Mouse (Mus musculus) liver, adult 2 months (tissue): ENCODE results near the gene Lrpap1. TPM values are rescaled to one million over a fixed set of nuclear protein-coding genes. Genes with fewer than 3 reads are reported as not detected.

Experiments used
- DNase-seq: peaks from one replicate; pipeline ENCODE4 v3.0.0-alpha.2; 2011; ENCODE audit warnings: low read depth, low spot score; ENCODE audit errors: extremely low read depth
- H3K27ac ChIP-seq: fragments of 200-500 bp; replicated peaks from 2 replicates; pipeline ENCODE4 v1.5.1; 2012; ENCODE audit warnings: low read depth, mild to moderate bottlenecking, control low read depth, inconsistent platforms, low read length; ENCODE audit not compliant: insufficient read depth
- H3K27me3 ChIP-seq: fragments of 200-500 bp; 2 replicates; pipeline ENCODE4 v1.6.1; 2012; ENCODE audit warnings: mild to moderate bottlenecking, moderate library complexity, low read length, inconsistent platforms; ENCODE audit not compliant: control insufficient read depth, insufficient read depth
- H3K36me3 ChIP-seq: fragments of 200-500 bp; 2 replicates; pipeline ENCODE4 v1.6.1; 2012; ENCODE audit warnings: low read length, inconsistent platforms; ENCODE audit not compliant: control insufficient read depth, insufficient read depth
- H3K4me1 ChIP-seq: fragments of 200-500 bp; 2 replicates; pipeline ENCODE4 v1.6.1; 2011; ENCODE audit warnings: low read length; ENCODE audit not compliant: control insufficient read depth, insufficient read depth
- H3K4me3 ChIP-seq: fragments of 200-500 bp; 2 replicates; pipeline ENCODE4 v1.5.1; 2011; ENCODE audit warnings: low read depth, mild to moderate bottlenecking, control low read depth, low read length, moderate library complexity; ENCODE audit not compliant: insufficient read depth
- H3K79me2 ChIP-seq: fragments of 200-500 bp; 2 replicates; pipeline ENCODE4 v1.6.1; 2012; ENCODE audit warnings: inconsistent platforms, mild to moderate bottlenecking, low read length, moderate library complexity; ENCODE audit not compliant: control insufficient read depth, insufficient read depth
- H3K9ac ChIP-seq: fragments of 200-500 bp; 2 replicates; pipeline ENCODE4 v1.6.1; 2012; ENCODE audit warnings: low read depth, mild to moderate bottlenecking, control low read depth, inconsistent platforms, low read length
- CTCF ChIP-seq: fragments of 200-500 bp; IDR thresholded peaks from 2 replicates; pipeline ENCODE4 v1.5.1; 2011; ENCODE audit warnings: low read depth, low read length, control low read depth
- POLR2A ChIP-seq: fragments of 200-500 bp; IDR thresholded peaks from 2 replicates; pipeline ENCODE4 v1.6.1; 2011; ENCODE audit warnings: low read length, control low read depth; ENCODE audit not compliant: insufficient read depth; ENCODE audit errors: extremely low read depth
- WGBS: fragments of 180-500 bp; shearing (Covaris S2); methylation state at CpG from one replicate; pipeline ENCODE4 v1.1.7; 2018; 5-methylcytosine and 5-hydroxymethylcytosine counted together
- polyA plus RNA-seq: library from polyadenylated mRNA; depleted of rRNA; stranded (reverse); fragments of >200 nt; gene quantifications from 2 replicates; pipeline ENCODE4 v1.2.3, GENCODE M21; 2012
- total RNA-seq: library from RNA; depleted of rRNA; stranded (reverse); fragments of >200 nt; gene quantifications from 2 replicates; pipeline ENCODE4 v1.2.3, GENCODE M21; 2014

Gene Lrpap1
- total and polyA plus RNA-seq, 2 experiments: 22.7 to 39.1 TPM

DNA sequence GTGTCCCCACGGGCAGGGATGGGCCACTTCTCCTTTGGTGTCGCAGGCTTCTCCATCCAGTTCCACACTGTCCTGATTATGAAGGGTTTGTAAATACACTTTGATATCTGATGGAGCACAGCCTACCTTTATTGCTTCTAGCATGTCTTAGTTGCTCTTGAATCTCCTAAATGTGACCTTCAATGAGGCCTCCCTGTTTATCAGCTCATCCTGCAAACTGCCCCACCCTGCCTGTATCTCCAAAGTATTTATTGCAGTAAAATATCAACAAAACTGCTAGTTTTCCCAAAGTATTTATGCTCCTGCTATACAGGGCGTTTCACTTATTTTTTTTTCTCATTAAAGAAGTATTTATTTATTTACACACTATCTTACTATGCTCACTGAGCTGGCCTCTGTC, 10.4 kb upstream of the Lrpap1 start:
- no peaks in the 10 kb centered on the region; the same call in 1 of the 2 replicates for H3K27me3 ChIP-seq
- no peak for DNase-seq
- no peaks in the 10 kb centered on the region for H3K4me1 ChIP-seq
- no peaks in the 10 kb centered on the region for H3K79me2 ChIP-seq
- WGBS: 74% methylated on average over 3 of the region's 3 CpGs
- no peak overlapping the region for H3K27ac ChIP-seq
- no peak for TF ChIP-seq CTCF
- no peak for TF ChIP-seq POLR2A
- no peaks in the 10 kb centered on the region for H3K36me3 ChIP-seq
- H3K9ac ChIP-seq: no peak overlapping the region
- no peak overlapping the region for H3K4me3 ChIP-seq

DNA sequence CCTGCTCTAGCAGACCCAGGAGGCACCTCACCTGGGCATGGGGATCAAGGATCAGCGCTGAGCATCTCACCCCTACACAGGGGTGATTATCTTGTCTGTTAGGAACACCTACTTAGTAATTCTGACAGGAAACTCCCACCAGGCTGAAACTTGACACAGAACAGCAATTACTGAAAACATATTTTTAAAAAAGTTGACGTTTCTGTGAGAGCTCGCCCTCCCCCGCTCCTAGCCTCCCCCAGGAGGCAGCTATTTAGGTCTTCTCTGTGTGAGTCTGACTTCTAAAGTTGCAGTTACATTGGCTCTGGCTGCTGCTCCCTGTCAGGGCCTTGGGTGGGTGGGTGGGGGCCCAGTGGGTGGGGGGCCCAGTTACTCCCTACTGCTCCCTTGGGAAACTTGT, 6.9 kb upstream of the Lrpap1 start:
- Histone ChIP-seq H3K36me3 (no peaks in the 10 kb centered on the region), H3K79me2 (no peaks in the 10 kb centered on the region), H3K27me3 (no peaks in the 10 kb centered on the region), H3K4me3 (no peak overlapping the region), H3K9ac (no peak overlapping the region), H3K27ac (no peak overlapping the region), H3K4me1 (no peaks in the 10 kb centered on the region)
- no peak for DNase-seq
- 79% methylated on average over 4 of the region's 4 CpGs for WGBS
- TF ChIP-seq POLR2A (no peak), CTCF (no peak)

DNA sequence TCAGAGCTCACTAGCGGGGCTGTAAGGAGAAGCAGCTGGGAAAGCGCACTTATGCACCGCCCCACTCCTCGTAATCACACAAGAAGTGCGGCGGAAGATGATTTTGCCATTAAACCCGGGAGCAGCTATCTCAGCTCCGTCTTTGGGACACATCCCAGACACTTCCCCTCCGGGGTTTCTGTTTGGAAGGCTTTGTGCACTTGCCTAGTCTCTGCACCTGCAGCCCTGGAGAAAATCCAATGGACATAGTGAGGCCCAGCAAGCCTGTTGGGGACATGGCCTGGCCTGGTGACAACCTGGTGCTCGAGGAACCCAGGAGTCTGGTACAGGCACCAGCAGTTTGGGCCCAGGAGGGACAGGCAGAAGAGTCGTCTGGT, 344 bp upstream of the Lrpap1 start:
- DNase-seq: no peak
- 11% methylated on average over 11 of the region's 11 CpGs for WGBS
- H3K27me3 ChIP-seq: no peaks in the 10 kb centered on the region
- no peak overlapping the region for H3K27ac ChIP-seq
- H3K9ac ChIP-seq: peak overlapping the region; percentile 10; the same call in 1 of the 2 replicates
- peaks cover 10% of the 10 kb centered on the region for H3K79me2 ChIP-seq
- peaks cover 7% of the 10 kb centered on the region for H3K4me1 ChIP-seq
- H3K4me3 ChIP-seq: peak overlapping the region; percentile 87
- no peaks in the 10 kb centered on the region; the same call in 1 of the 2 replicates for H3K36me3 ChIP-seq
- TF ChIP-seq POLR2A (no peak), CTCF (no peak)

DNA sequence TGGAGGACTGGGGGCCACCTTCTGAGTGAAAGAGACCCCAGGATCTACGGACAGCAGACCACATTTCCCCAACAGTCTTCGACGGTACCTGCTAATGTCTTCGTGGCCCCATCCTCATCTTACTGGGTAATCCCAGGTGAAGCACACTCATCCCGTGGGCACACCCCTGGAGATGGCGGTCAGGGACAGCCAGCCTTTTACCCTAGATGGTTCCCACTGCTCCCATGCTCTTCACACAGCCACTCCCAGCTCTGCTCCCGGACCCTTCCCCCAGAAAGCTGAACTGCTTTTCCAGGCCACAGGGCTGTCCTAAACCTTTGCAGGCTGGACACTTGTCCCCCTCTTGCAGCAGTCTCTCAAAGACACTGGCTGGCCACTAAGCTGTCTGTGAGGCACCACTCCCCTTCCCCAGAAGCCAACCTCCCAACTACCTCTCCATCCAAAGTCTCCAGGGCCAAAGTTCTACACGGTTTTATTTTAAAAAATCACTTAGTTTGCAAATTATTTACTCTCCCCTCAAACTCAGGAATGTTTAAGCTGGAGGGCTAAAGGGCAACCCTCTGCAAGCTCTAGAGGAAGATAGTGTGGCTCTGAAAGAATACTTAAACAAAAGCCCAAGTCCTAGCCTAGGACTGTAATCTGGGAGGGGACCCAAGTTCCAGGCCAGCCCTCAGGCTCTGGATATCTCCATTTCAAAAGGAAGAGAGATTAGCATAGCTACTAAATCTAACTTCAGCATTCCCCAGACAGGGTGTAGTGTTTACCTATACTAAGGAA, 1.2 kb downstream of the Lrpap1 start:
- H3K79me2 ChIP-seq: peaks cover 10% of the 10 kb centered on the region

DNA sequence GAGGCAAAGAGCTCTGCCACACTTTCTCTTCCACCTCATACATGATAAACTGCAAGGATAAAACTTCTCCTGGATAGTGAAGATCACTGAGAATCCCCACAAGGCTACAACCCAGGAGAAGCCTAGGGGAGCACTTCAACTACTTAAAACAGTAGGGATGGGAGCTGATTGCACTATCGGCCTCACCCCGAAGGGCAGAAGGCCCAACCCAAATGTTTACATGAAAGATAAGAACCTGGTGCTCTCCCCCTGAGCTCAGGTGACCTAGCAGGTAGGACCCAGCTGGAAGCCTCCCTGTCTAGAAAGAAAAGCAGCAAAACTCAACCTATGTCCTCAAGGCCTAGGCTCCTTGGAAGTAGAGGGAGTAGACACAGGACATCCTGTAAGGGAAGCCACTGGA, 2.0 kb downstream of the Lrpap1 start:
- H3K4me1 ChIP-seq: peaks cover 7% of the 10 kb centered on the region
- DNase-seq: no peak
- H3K36me3 ChIP-seq: no peaks in the 10 kb centered on the region; the same call in 1 of the 2 replicates
- H3K27ac ChIP-seq: no peak overlapping the region
- H3K27me3 ChIP-seq: no peaks in the 10 kb centered on the region
- H3K79me2 ChIP-seq: peaks cover 10% of the 10 kb centered on the region
- no peak for TF ChIP-seq CTCF
- no peak for TF ChIP-seq POLR2A
- 46% methylated on average over 2 of the region's 2 CpGs for WGBS
- no peak overlapping the region for H3K9ac ChIP-seq
- H3K4me3 ChIP-seq: no peak overlapping the region

More for the DNA sequence above, 1.2 kb downstream of the Lrpap1 start:
- Histone ChIP-seq H3K4me3 (no peak overlapping the region), H3K27ac (no peak overlapping the region), H3K36me3 (no peaks in the 10 kb centered on the region; the same call in 1 of the 2 replicates), H3K9ac (no peak overlapping the region), H3K27me3 (no peaks in the 10 kb centered on the region), H3K4me1 (peaks cover 7% of the 10 kb centered on the region)
- TF ChIP-seq POLR2A: no peak
- no peak for TF ChIP-seq CTCF
- 59% methylated on average over 8 of the region's 8 CpGs for WGBS
- peak; percentile 14 for DNase-seq

DNA sequence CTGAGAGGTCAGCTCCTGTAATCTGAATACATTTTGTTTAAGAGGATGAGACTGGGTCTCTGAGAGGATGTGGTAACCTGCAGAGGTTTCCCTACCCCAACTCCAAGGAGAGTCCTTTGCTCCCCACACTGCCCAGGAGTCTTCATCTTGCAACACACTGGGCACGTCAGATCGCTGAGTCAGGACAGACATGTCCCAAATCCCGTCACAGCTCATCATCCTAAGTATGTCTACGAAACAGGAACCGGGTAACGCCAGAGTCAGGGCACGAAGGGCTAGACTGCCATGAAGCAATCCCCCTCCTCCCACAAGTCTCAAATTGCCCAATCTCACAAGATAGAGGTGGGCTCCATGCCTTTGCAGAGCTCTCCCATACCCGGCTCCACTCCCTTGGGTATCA, 2.5 kb downstream of the Lrpap1 start:
- H3K79me2 ChIP-seq: peaks cover 10% of the 10 kb centered on the region
- 82% methylated on average over 8 of the region's 8 CpGs for WGBS
- no peak overlapping the region for H3K9ac ChIP-seq
- no peaks in the 10 kb centered on the region for H3K27me3 ChIP-seq
- no peaks in the 10 kb centered on the region; the same call in 1 of the 2 replicates for H3K36me3 ChIP-seq
- peaks cover 7% of the 10 kb centered on the region for H3K4me1 ChIP-seq
- DNase-seq: no peak
- H3K27ac ChIP-seq: no peak overlapping the region
- TF ChIP-seq CTCF: no peak
- H3K4me3 ChIP-seq: no peak overlapping the region
